Mouse (Mus musculus): Measurements from ENCODE around the gene Rundc3a. TPM values are rescaled to one million over a fixed set of nuclear protein-coding genes. Genes with fewer than 3 reads are reported as not detected.

Gene Rundc3a
- polyA plus RNA-seq, 1 experiment from 2014 or later = 9.2 TPM

GRCm38 (mm10) chr11:102441434-102441833, 48.2 kb downstream of the Rundc3a start:
- no peak overlapping the region for H3K27ac ChIP-seq
- H3K9ac ChIP-seq = no peak overlapping the region
- no peak overlapping the region for H3K4me2 ChIP-seq
- no peaks in the 10 kb centered on the region for H3K27me3 ChIP-seq (replicated peaks)
- 83% methylated on average over 3 of the region's 3 CpGs for WGBS
- no peaks in the 10 kb centered on the region for H3K9me3 ChIP-seq
- peaks cover 43% of the 10 kb centered on the region for H3K4me1 ChIP-seq
- H3K4me3 ChIP-seq (replicated peaks) = no peak overlapping the region
- no peak for ATAC-seq (ENCODE audit: insufficient read depth, low FRiP score, low read depth)
- peaks cover 17% of the 10 kb centered on the region for H3K36me3 ChIP-seq

GRCm38 (mm10) chr11:102442089-102442488, 48.9 kb downstream of the Rundc3a start:
- Histone ChIP-seq H3K27me3 (replicated peaks) (no peaks in the 10 kb centered on the region), H3K4me2 (no peak overlapping the region), H3K36me3 (peaks cover 17% of the 10 kb centered on the region), H3K4me3 (replicated peaks) (no peak overlapping the region), H3K4me1 (peaks cover 43% of the 10 kb centered on the region), H3K27ac (no peak overlapping the region), H3K9ac (no peak overlapping the region), H3K9me3 (no peaks in the 10 kb centered on the region)
- WGBS = 87% methylated on average over 6 of the region's 6 CpGs
- ATAC-seq (ENCODE audit: insufficient read depth, low FRiP score, low read depth) = no peak

- Histone ChIP-seq H3K4me1 (peaks cover 39% of the 10 kb centered on the region), H3K4me2 (no peak overlapping the region), H3K9me3 (no peaks in the 10 kb centered on the region), H3K4me3 (replicated peaks) (no peak overlapping the region), H3K27ac (no peak overlapping the region), H3K9ac (no peak overlapping the region), H3K27me3 (replicated peaks) (no peaks in the 10 kb centered on the region), H3K36me3 (peaks cover 17% of the 10 kb centered on the region)
- no peak for ATAC-seq (ENCODE audit: insufficient read depth, low FRiP score, low read depth)
- WGBS = 67% methylated on average over 12 of the region's 12 CpGs
Observed at GRCm38 (mm10) chr11:102443740-102444139, 50.5 kb downstream of the Rundc3a start.

GRCm38 (mm10) chr11:102444321-102444720, 51.1 kb downstream of the Rundc3a start:
- no peaks in the 10 kb centered on the region for H3K27me3 ChIP-seq (replicated peaks)
- H3K9me3 ChIP-seq = no peaks in the 10 kb centered on the region
- H3K9ac ChIP-seq = no peak overlapping the region
- no peak overlapping the region for H3K4me3 ChIP-seq (replicated peaks)
- H3K36me3 ChIP-seq = peaks cover 17% of the 10 kb centered on the region
- H3K4me1 ChIP-seq = peaks cover 42% of the 10 kb centered on the region
- H3K4me2 ChIP-seq = no peak overlapping the region
- ATAC-seq (ENCODE audit: insufficient read depth, low FRiP score, low read depth) = no peak
- WGBS = 75% methylated on average over 3 of the region's 3 CpGs
- H3K27ac ChIP-seq = no peak overlapping the region

GRCm38 (mm10) chr11:102444781-102445180, 51.6 kb downstream of the Rundc3a start:
- Histone ChIP-seq H3K27me3 (replicated peaks) (no peaks in the 10 kb centered on the region), H3K9me3 (no peaks in the 10 kb centered on the region), H3K27ac (peak overlapping the region; percentile 94), H3K36me3 (peaks cover 15% of the 10 kb centered on the region), H3K9ac (no peak overlapping the region), H3K4me2 (peak overlapping the region; percentile 91), H3K4me3 (replicated peaks) (no peak overlapping the region), H3K4me1 (peaks cover 43% of the 10 kb centered on the region)
- 12% methylated on average over 6 of the region's 6 CpGs for WGBS
- ATAC-seq (ENCODE audit: insufficient read depth, low FRiP score, low read depth) = no peak

- H3K9me3 ChIP-seq = no peaks in the 10 kb centered on the region
- H3K27ac ChIP-seq = peak overlapping the region; percentile 94
- no peaks in the 10 kb centered on the region for H3K27me3 ChIP-seq (replicated peaks)
- WGBS = 17% methylated on average over 10 of the region's 10 CpGs
- peak overlapping the region; percentile 91 for H3K4me2 ChIP-seq
- peak overlapping the region; percentile 97; the same call in 1 of the 2 replicates for H3K9ac ChIP-seq
- peaks cover 43% of the 10 kb centered on the region for H3K4me1 ChIP-seq
- peak overlapping the region; percentile 93 for H3K4me3 ChIP-seq (replicated peaks)
- peak; percentile 48 for ATAC-seq (ENCODE audit: insufficient read depth, low FRiP score, low read depth)
- H3K36me3 ChIP-seq = peaks cover 12% of the 10 kb centered on the region
Observed at GRCm38 (mm10) chr11:102445264-102445890, 52.2 kb downstream of the Rundc3a start.

- Histone ChIP-seq H3K4me2 (peak overlapping the region; percentile 91), H3K36me3 (peaks cover 11% of the 10 kb centered on the region), H3K4me3 (replicated peaks) (peak overlapping the region; percentile 93), H3K9me3 (no peaks in the 10 kb centered on the region), H3K4me1 (peaks cover 43% of the 10 kb centered on the region), H3K27me3 (replicated peaks) (no peaks in the 10 kb centered on the region), H3K27ac (peak overlapping the region; percentile 94), H3K9ac (peak overlapping the region; percentile 97; the same call in 1 of the 2 replicates)
- 19% methylated on average over 7 of the region's 7 CpGs for WGBS
- peak; percentile 40 for ATAC-seq (ENCODE audit: insufficient read depth, low FRiP score, low read depth)
Observed at GRCm38 (mm10) chr11:102445891-102446361, 52.7 kb downstream of the Rundc3a start.

GRCm38 (mm10) chr11:102446581-102447461, 53.6 kb downstream of the Rundc3a start:
- WGBS = under 1% methylated on average over 35 of the region's 49 CpGs
- Histone ChIP-seq H3K36me3 (peaks cover 8% of the 10 kb centered on the region; the same call in 1 of the 2 replicates), H3K9me3 (no peaks in the 10 kb centered on the region), H3K9ac (peak overlapping the region; percentile 97), H3K4me2 (peak overlapping the region; percentile 91), H3K4me1 (peaks cover 43% of the 10 kb centered on the region), H3K27ac (peak overlapping the region; percentile 94), H3K4me3 (replicated peaks) (peak overlapping the region; percentile 93), H3K27me3 (replicated peaks) (no peaks in the 10 kb centered on the region)
- ATAC-seq (ENCODE audit: insufficient read depth, low FRiP score, low read depth) = peak; percentile 33; the same call in 1 of the 2 replicates

GRCm38 (mm10) chr11:102447497-102447896, 54.3 kb downstream of the Rundc3a start, which contains the start of gene Fam171a2:
Fam171a2 (minus strand) TSS chr11:102447682.
- H3K9me3 ChIP-seq = no peaks in the 10 kb centered on the region
- peak within 1 kb of the TSS; percentile 91 for H3K4me2 ChIP-seq
- WGBS = under 1% methylated on average over 40 of the region's 40 CpGs
- peak within 1 kb of the TSS; percentile 94 for H3K27ac ChIP-seq
- H3K4me1 ChIP-seq = peaks cover 43% of the 10 kb centered on the region
- H3K9ac ChIP-seq = peak within 1 kb of the TSS; percentile 97
- ATAC-seq (ENCODE audit: insufficient read depth, low FRiP score, low read depth) = peak; percentile 59
- H3K4me3 ChIP-seq (replicated peaks) = peak within 1 kb of the TSS; percentile 93
- H3K36me3 ChIP-seq = peaks cover 4% of the 10 kb centered on the region; the same call in 1 of the 2 replicates
- no peaks in the 10 kb centered on the region for H3K27me3 ChIP-seq (replicated peaks)

- H3K4me1 ChIP-seq = peaks cover 43% of the 10 kb centered on the region
- H3K9me3 ChIP-seq = no peaks in the 10 kb centered on the region
- no peak for ATAC-seq (ENCODE audit: insufficient read depth, low FRiP score, low read depth)
- H3K27ac ChIP-seq = peak overlapping the region; percentile 74
- 0 out of 2 replicates have a peak, but pooled peaks cover 3% of the 10 kb centered on the region for H3K36me3 ChIP-seq
- H3K9ac ChIP-seq = no peak overlapping the region
- peak overlapping the region; percentile 14; the same call in 1 of the 2 replicates for H3K4me2 ChIP-seq
- 0 out of 2 replicates have a peak, but pooled peaks cover 5% of the 10 kb centered on the region for H3K27me3 ChIP-seq (replicated peaks)
- H3K4me3 ChIP-seq (replicated peaks) = no peak overlapping the region
- WGBS = 17% methylated on average over 8 of the region's 8 CpGs
Observed at GRCm38 (mm10) chr11:102448327-102448726, 55.1 kb downstream of the Rundc3a start.

GRCm38 (mm10) chr11:102449043-102450008, 56.1 kb downstream of the Rundc3a start:
- no peaks in the 10 kb centered on the region for H3K9me3 ChIP-seq
- 0 out of 2 replicates have a peak, but pooled peaks cover 6% of the 10 kb centered on the region for H3K27me3 ChIP-seq (replicated peaks)
- no peak overlapping the region for H3K9ac ChIP-seq
- no peak for ATAC-seq (ENCODE audit: insufficient read depth, low FRiP score, low read depth)
- H3K4me1 ChIP-seq = peaks cover 37% of the 10 kb centered on the region
- H3K4me2 ChIP-seq = no peak overlapping the region
- H3K27ac ChIP-seq = peak overlapping the region; percentile 74
- no peak overlapping the region for H3K4me3 ChIP-seq (replicated peaks)
- 44% methylated on average over 17 of the region's 17 CpGs for WGBS
- H3K36me3 ChIP-seq = no peaks in the 10 kb centered on the region
